Mouse (Mus musculus) olfactory bulb, adult 2 months (tissue): ENCODE measurements around the gene Uprt. TPM values are rescaled to one million over a fixed set of nuclear protein-coding genes. Genes with fewer than 3 reads are reported as not detected.

Source experiments
- H3K27ac ChIP-seq: fragments of 200-500 bp; 2 replicates; pipeline ENCODE4 v1.5.1; 2012; ENCODE audit warnings: low read depth, low read length; ENCODE audit not compliant: insufficient read depth
- H3K4me1 ChIP-seq: fragments of 200-500 bp; 2 replicates; pipeline ENCODE4 v1.6.1; 2012; ENCODE audit warnings: low read length; ENCODE audit not compliant: control insufficient read depth, insufficient read depth
- H3K4me3 ChIP-seq: fragments of 200-500 bp; 2 replicates; pipeline ENCODE4 v1.5.1; 2012; ENCODE audit warnings: mild to moderate bottlenecking, low read depth, low read length, moderate library complexity; ENCODE audit not compliant: insufficient read depth
- CTCF ChIP-seq: fragments of 200-500 bp; IDR thresholded peaks from 2 replicates; pipeline ENCODE4 v1.5.1; 2012; ENCODE audit warnings: low read depth, mild to moderate bottlenecking, low read length, moderate library complexity; ENCODE audit not compliant: insufficient read depth
- POLR2A ChIP-seq: fragments of 200-500 bp; IDR thresholded peaks from 2 replicates; pipeline ENCODE4 v1.6.1; 2012; ENCODE audit warnings: mild to moderate bottlenecking, low read depth, low read length, moderate library complexity; ENCODE audit not compliant: insufficient read depth
- WGBS: fragments of 180-500 bp; shearing (Covaris S2); methylation state at CpG from one replicate; pipeline ENCODE4 v1.1.7; 2018; 5-methylcytosine and 5-hydroxymethylcytosine counted together
- polyA plus RNA-seq: library from polyadenylated mRNA; stranded (reverse); fragments of >200 nt; gene quantifications from 2 replicates; pipeline ENCODE4 v1.2.4, GENCODE M21; 2012; ENCODE audit warnings: low replicate concordance; ENCODE audit not compliant: missing spikeins, insufficient read depth, insufficient read length

Uprt gene
- polyA plus RNA-seq, 1 experiment, result not detected

DNA sequence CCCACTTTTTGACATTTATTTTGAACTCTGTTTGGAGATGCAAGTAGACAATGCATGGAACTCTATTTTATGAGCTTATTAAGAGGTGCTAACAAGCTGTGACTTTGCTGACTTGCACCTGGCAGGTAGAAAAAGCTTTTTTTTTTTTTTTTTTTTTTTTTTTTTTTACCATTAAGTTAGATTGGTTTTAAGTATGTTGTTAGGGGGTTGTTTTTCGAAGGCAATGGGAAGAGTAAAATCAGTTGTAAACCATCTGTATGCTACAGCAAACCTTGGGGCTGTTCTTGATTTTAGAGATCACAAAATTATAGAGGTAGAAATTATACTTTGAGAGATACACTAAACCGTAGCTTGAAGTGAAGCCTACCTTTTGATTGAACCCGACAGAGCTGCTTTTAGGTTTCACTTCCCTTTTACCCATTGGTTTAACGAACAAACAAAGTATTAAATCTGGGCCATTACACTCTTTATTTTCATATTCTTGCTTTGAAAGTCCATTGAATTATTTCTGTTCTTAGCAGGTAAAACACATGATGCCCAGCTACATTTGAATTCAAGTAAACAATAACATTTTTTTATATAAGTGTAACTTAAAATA, 6.4 kb downstream of the Uprt start:
- no peak overlapping the region for H3K4me3 ChIP-seq
- no peaks in the 10 kb centered on the region for H3K4me1 ChIP-seq
- no peak overlapping the region for H3K27ac ChIP-seq
- 79% methylated on average over 4 of the region's 4 CpGs for WGBS
- TF ChIP-seq CTCF, result no peak
- no peak for TF ChIP-seq POLR2A

DNA sequence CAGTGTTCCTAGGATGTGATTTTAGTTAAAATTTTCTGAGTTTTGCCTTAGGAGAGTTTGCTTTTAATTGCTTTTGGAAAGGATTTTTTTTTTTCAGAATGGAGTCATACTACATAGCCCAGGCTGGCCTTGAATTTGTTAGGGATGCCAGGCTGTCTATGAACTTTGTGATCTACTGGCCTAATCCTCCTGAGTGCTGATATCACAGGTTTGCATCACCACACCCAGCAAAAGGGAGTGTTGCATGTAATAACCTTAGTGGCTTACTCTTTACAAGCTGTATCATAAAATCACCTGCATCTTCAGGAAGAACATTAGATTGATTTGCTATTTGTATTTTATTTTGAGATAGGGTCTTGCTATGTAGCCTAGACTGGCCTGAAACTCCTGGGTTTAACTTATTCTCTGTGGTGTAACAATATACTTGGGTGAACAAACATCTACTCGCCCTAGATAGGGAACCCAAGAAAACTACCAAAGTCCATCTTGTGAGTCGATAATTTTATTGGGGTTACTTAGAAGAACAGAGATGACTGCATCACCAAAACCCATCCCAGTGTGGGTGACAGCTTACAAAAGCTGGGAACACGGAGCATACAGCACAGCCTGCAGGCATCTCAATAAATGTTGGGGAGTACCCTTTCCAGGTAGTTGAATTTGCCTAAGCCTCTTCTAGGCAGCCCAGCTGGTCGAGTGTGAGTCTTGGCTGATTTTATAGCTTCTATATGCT, 7.2 kb downstream of the Uprt start:
- Histone ChIP-seq H3K4me3 (no peak overlapping the region), H3K4me1 (no peaks in the 10 kb centered on the region), H3K27ac (no peak overlapping the region)
- 75% methylated on average over 4 of the region's 4 CpGs for WGBS
- no peak for TF ChIP-seq CTCF
- TF ChIP-seq POLR2A, result no peak

DNA sequence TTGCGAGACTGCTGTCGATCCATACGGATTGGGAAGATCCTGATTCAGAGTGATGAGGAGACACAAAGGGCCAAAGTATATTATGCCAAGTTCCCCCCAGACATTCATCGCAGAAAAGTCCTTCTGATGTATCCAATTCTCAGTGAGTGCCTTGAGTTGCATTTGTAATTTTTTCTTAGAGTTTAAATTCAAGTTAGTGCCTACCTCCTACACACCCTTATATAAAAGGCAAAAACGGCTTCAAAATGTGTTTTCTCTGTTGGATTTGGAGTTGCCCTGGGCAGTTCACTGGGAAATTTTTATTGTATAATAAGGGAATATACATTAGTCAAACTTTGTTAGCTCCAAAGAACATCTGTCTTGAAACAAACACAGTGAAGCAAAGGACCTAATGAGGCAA, 19.1 kb downstream of the Uprt start:
- WGBS, result 83% methylated on average over 5 of the region's 5 CpGs
- TF ChIP-seq CTCF (no peak), POLR2A (no peak)
- H3K4me1 ChIP-seq, result no peaks in the 10 kb centered on the region
- no peak overlapping the region for H3K27ac ChIP-seq
- H3K4me3 ChIP-seq, result no peak overlapping the region

DNA sequence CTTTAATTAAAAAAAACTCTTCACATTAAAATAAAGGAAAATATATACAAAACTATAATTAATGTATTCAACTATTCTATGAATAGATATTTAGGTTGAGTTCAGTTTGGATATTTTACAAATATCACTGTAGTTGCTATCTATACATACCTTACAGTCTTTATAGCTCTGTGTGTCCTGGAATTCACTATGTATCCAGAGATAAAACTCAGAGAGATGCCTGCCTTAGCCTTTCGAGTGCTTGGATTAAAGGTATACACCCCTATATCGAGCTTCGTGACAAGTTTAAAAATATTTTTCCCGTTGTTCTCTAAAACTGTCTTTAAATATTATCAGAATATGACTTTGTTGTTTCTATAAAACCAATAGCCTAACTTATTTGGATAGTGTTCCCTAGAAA, 60.0 kb downstream of the Uprt start:
- TF ChIP-seq POLR2A (no peak), CTCF (no peak)
- 94% methylated on average over 4 of the region's 4 CpGs for WGBS
- no peak overlapping the region for H3K4me3 ChIP-seq
- no peaks in the 10 kb centered on the region for H3K4me1 ChIP-seq
- no peak overlapping the region for H3K27ac ChIP-seq

DNA sequence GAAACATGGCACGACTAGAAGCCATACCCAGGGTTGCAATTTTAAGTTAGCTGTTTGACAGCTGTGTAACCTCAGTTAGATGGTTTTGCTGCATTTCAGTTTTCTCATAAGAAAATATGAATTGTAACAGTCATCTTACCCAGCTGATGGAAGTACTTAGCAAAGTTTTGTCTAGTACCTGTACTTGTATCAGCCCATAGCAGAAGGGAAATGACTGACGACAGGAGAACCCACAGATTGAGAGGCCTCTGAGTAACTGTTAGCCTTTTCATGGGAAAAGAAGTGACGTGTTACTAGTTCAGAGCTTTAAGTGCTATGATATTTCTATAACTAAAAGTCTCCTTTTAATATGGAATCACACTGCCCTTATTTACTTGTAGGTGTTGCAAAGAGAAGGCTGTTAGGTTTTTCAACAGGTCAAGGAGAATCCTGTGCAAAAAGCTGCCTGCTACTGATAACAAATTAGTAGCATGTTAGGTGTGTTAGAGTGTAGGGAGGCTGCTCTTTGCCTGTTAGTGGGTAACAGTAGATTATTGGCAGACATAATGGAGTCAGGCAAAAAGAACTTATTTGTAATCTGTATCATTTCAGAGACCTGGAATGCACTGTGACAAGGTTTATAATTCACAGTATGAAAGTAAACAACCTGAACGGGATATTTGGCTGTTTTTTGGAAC, 61.4 kb downstream of the Uprt start:
- WGBS, result 68% methylated on average over 4 of the region's 4 CpGs
- TF ChIP-seq POLR2A (no peak), CTCF (no peak)
- Histone ChIP-seq H3K27ac (no peak overlapping the region), H3K4me3 (no peak overlapping the region), H3K4me1 (no peaks in the 10 kb centered on the region)

DNA sequence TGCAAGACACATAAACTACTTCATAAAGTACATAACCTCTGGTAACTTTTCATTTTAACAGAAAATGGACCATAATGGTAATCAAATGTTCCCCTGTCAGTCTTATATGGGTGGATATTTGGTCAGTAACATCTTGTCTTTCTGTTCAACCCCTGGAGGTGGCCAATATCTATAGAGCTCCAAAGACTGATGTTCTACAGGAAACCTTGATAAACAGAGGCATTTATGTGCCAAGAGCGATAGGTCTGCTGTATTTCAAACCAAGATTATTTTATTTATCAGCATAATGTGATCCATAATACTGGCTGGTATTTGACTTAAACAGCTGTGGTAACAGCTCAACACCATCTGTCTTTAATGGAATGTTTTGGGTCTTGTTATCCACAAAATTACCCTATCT, 62.7 kb downstream of the Uprt start:
- H3K4me1 ChIP-seq, result no peaks in the 10 kb centered on the region
- H3K27ac ChIP-seq, result no peak overlapping the region
- TF ChIP-seq CTCF, result no peak
- no peak for TF ChIP-seq POLR2A
- no peak overlapping the region for H3K4me3 ChIP-seq
- WGBS, result 100% methylated on average over 1 of the region's 1 CpGs

Other genes with a start within 250 kb of the Uprt start
- not detected in 2 replicates for gene Abcb7, start 69.0 kb upstream of the Uprt start, polyA plus RNA-seq
- not detected in 2 replicates for gene Zdhhc15, start 188.2 kb downstream of the Uprt start, polyA plus RNA-seq